Mouse (Mus musculus): ENCODE data around the gene Teddm1a. TPM values are rescaled to one million over a fixed set of nuclear protein-coding genes. Genes with fewer than 3 reads are reported as not detected.

Teddm1a gene
- total RNA-seq, 2 experiments from 2014 or later: not detected

DNA sequence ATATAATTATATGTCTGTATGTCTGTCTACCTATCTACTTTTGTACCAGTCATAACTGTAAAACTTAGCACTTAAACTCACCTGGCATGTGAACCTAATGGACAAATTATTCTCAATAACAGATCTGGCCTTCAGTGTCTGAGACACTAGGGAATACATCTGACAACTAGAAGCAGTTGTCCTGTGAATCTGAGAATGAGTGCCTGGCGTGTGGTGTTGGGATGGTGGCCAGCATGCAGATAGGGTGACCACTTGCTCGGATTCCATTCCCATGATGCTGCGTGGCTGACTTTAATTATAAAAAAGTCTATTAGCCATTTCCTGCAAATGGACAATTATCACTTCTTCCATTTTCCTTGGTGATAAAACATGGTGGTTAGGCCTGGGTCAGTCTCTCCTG lies 14.3 kb downstream of the Teddm1a start:
- DNase-seq: no peak

DNA sequence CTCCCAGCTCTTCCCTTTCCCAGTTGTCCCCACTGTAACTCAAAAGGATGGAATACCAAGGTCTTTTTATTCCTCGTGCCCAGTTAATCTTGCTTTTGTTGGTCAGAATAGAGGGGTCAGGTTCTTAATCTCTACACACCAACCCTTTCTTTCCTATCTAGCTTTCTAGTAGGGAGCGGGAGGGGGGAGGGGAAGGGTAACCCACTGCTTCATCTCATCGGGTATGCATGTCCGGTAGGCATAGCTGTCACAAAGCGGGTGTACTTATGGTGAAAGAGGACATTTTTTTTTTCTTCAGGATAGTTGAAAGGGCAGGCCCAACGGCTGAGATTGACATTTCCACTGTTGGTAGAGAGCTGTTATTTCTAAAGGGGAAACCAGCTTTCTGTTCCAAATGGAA lies 16.7 kb downstream of the Teddm1a start:
- DNase-seq: no peak

DNA sequence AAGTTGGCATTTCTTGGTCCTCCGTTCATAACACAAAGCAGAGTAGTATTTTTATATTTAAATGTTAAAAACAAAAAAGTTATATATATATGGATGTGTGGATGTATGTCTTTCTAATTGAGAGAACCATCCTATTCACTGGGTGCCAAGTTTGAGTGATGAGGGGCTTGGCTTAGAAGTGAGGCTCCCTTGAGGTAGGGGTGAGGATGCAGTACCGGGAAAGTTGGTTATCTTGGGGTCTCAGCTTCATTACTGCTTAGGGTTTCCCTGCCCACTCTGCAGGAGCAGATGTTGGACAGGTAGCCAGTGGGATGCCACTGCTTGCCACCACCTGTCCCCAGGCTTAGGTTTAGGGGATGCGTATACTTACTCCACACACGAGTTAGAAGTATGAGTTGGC lies 17.2 kb downstream of the Teddm1a start:
- DNase-seq: no peak

DNA sequence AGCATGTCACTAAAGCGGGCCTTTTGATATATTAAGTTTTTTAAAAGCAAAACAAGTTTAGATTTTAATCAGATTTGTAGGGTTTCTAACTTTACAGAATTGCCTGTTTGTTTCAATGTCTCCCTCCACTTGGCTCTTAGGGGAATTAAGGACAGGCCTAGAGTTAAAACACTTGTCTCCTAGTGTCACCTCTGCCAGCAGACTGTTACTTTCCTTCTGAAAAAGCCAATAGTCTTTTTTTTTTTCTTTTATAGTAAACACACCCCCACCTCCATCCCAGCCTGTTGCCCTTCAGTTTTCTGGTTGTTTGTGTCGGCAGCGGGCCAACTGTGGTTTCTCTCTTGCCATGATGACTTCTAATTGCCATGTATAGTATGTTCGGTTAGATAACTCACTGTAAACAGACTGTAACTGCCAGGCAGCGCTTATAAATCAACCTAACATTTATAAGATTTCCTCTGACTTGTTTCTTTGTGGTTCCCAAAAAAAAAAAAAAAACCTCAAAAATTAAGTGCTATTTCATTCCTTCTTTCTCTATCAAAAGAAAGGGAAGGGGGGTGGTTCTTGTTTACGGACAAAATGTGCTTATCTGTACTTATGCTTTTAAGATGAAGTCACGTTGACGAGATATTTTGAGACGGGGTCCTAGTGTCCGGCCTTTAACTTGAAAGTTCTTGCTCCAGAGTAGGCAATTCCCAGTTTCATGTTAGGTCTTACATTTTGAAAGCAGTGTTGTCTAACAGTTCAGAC lies 17.8 kb downstream of the Teddm1a start:
- no peak for DNase-seq

DNA sequence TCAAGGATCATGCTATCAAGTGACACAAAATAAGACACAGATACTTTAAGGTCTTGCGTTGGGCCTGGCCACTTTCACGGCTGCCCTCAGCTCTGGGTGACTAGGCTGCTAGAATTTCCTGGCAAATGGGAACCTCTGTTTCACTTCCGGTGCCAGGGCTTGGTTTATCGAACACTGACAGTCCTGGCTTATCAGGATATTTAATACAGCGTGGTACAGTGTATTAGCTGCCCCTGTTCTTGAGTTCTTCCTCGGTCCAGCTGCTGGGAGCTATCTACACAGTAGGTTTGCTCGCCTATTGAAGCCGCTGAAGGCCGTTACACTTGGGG lies 18.4 kb downstream of the Teddm1a start:
- no peak for DNase-seq

DNA sequence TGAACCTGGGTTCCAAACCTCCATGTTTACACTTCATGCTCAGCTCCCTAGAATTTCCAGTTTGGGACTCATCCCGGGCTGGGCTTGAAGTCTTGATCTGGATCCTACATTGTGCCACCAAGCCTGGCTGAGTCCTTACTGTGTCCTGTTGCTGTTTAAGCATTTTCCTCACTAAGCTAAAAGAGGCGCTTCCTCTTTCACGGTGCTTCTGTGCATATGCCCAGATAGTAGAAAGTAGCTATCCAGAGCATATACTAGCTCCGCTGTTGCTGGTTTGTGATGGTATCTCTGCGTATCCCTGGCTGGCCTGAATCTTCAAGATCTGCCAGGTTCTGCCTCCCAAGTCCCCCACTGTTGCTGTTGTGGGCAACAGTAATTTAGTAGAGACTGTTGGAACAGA lies 18.9 kb downstream of the Teddm1a start:
- no peak for DNase-seq

DNA sequence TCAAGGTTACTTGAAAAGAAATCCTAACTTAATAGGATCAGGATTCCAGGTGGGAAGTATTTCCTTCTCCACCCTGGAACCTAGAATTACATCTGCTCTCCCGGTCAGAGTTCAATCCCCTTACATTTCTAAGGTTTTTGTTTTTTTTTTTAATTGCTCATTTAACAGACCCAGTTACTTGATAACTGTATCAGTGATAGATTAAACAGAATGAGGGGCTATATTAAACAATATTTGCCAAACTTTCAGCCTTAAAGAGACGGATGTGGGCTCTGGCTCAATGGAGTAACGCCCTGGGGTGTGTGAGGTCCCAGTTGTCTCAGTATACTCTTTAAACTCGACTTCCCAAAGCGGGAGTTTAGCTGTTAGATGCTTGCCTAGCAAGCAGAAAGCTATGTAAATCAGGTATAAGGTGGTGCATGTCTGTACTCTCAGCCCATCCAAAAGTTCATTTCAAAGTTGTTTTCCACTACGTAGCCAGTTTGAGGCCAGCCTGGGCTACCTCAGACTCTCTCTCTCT lies 19.8 kb downstream of the Teddm1a start:
- DNase-seq: no peak

DNA sequence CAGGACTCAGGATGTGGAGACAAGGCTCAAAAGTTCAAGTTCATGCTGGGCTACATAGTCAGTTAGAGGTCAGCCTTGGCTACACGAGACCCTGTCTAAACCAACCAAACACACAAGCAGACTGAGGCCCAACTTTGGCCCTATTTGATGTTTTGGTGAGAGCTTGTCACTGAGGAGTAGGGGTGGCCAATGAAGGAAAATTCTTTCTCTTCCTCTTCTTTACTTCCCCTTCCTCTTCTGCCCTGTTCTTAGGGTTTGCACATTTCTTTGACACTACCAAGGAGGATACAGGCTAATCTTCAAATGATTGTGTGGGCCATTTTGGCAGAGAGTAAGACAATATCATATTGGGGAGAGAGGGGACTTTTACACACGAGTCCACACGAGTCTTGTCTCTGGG lies 22.3 kb downstream of the Teddm1a start:
- no peak for DNase-seq

DNA sequence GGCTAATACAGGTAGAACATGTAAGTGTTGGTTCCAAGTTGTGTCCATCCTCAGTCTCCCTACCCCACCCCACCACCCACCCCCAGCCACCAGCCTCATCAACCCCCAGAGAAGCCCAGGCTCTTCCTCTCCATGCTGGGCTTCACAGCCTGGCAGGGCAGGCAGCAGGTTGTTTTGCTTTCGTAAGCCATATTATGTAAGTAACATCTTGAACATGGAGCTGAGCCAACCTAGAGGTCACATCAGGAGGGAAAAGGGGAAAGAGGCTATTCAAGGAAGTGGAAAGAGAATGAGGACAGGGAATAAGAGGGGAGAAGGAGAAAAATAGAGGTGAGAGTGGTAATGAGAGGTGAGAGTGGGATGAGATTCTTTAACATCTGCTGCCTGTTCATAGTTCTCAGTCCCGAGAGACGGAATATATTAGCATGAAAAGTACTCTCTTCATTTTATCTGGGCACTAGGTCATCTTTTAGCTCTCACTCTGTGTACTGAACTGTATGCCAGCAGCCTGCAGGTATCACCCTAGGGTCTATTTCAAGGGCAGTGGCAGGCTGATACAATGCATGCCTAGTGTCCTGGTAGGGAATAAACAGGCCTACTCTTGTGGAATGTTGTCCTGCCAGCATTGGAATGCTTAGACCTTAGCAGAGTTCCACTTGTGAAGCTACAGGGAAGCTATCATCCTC lies 27.1 kb downstream of the Teddm1a start:
- no peak for DNase-seq

DNA sequence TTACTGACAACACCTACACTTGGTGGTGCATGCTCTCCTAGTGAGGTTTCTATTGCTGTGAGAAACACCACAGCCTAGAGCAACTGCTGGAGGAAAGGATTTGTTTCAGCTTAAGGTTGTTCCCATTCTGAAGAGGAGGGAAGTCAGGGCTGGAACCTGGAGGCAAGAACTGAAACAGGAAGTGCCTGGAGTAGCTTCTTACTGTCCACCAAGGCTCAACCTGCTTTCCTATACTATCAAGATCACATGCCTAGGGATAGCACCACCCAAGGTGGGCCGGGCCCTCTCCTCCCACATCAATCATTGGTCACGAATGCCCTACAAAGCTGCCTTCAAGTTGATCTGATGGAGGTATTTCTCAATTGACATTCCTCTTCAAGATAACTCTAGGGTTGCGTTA lies 30.1 kb downstream of the Teddm1a start:
- DNase-seq: no peak

DNA sequence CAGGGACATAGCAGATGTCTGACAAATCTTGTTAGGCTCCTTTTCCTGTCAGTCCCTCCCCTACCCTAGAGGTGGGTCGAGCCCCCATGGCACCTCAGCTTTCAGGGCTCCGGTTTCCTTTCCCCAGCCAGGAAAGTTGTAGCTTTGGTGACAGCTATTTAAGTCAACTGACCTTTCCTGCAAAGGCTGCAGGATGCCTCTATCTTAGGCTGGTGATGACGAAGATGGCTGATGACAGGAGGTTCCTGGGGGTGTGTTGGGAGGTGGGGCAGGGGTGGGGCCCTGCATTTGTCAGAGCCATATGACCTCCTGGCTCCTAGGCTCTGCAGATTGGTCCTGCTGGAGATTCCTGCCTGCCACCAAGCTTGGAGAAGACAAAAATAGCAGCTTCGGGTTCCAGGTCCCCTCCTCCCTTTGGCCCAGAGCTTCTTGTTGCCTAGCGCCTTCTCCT lies 31.1 kb downstream of the Teddm1a start:
- peak; percentile 92 for DNase-seq

DNA sequence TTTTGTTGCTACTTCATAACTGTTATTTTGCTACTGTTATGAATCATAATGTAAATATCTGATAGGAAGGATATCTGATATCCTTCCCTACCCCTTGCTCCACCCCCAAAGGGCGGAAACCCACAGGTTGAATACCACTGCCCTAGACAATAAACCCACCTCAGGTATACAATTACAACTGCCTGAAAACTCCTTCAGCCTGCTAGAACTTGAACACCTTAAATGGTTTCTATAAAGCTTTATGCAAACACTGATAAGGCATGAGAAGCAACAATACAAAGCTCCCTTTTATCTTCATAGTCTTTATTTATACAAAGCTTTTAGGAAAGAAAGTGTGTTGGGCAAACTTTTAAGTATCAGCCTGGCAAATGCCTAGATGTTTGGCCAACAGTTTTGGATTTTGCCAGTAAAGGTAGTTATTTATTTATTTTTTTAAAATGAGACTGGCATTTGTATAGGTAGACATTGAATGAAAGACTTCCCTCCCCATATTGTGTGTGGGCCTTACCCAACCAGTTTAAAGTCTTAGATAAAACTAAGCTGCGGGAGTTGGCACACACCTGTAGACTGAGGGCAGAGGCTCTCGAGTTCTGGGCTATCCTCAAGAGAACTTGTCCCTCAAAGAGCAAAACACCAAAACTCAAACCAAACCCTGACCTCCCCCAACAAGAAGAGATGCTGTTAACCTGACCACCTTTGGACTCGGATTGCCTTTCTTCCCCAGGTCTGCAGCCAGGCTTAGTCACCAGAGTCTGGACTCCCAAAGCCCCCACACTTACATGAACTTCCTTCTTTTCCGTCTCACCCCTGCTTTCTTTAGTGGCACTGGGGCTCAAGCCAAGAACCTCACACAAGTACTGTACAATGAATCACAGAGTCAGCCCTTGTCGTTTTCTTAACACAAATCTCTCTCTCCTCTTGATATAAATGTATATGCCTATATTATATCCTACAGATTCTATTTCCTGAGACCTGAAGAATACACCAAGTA lies 33.1 kb downstream of the Teddm1a start:
- no peak for DNase-seq

DNA sequence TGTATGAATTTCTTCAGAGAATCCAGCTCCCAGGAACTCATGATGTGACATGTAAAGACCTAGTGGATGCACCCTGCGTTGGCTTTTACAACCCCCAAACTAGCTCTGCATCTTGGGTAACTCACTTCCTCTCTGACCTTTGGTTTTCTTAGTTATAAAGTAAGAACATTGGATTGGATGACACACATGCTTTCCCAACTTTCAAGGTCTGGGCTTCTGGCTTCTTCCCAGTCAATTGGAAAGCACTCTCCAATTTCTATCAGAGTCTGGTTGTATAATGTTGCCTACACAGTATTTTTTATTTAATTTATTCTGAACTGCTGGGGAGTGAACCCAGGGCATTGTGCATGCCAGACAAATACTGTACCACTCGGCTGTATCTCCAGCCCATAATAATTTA lies 38.9 kb downstream of the Teddm1a start:
- DNase-seq: no peak

DNA sequence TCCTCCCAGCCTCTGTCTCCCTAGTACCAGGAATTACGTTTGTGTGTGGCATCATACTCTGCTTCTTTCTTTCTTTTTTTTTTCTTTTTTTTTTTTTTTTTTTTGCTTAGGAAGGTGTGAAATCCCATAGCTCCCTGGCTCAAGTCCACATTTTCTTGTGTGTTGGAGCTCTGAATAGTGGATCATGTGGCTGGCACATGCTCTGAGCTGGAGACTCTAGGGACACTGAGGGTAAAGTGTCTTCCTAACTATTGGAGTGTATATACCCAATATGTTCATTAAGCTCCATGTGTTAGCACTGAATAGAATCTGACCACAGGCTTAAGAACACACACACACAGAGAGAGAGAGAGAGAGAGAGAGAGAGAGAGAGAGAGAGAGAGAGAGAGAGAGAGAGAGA lies 42.2 kb downstream of the Teddm1a start:
- DNase-seq: no peak

DNA sequence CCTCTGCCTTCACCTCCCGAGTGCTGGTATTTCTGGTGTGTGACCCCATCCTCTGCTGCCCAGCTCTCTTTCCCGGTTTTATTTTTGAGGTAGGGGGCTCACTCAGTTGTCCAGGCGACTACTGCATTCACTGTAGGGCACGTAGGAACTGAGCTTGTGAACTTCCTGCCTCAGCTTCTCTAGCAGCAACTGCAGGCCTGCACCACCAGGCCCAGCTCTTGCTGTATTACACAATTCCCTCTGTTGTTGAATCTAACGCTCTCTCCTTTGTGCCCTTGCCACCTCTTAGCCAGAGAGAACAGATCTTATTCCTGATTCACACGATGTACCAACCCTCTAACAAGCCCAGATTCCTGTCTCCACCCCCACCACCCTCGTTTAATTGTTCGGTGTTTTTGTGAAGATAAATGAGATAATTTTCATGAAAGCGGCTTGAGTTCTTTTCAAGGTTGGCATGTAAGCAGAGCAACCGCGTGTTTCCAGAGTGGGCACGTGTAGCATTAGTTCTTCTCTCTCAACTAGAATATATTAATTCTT lies 44.4 kb downstream of the Teddm1a start:
- no peak for DNase-seq

DNA sequence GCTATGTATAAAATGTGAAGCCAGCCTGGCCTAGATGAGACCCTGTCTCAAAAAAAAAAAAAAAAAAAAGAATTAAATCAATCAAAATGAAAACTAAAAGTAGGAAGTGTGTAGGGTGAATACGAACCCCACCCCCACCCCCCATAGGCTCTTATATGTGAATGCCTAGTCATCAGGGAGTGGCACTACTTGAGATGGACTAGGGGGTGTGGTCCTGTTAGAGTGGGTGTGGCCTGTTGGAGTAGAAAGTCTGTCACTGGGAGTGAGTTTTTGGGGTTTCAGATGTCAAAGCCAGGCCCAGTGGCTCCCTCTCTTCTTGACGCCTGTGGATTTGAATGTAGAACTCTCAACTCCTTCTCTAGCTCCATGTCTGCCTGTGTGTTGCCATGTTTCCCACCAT lies 45.5 kb downstream of the Teddm1a start:
- DNase-seq: no peak

DNA sequence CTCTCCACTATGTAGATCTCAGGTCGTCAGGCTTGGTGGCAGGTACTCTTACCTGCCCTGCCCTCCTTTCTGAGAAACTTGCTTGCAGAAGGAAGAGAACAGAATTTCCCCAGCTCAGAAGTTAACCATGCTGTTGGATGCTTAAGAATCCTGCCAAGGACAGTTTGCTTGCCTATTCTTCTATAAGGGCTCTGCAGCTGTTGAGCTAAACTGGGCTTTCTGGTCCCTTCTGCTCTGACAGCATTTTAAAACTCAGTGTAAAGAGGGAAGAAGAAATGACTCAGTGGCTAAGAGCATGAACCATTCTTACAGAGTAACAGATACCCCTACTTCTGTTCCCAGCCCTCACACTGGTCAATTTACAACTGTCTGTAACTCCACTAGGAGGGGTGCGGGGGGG lies 49.4 kb downstream of the Teddm1a start:
- no peak for DNase-seq

Small RNA genes lying within 50 kb of the gene (microRNA-seq; reads per million reads assigned to microRNA genes)
- gene Mir8114 (ENCODE audit: borderline replicate concordance in 2 of 2): 0.74 to 5.6 reads per million in 2 experiments

Other genes starting within 250 kb of the Teddm1a start
- gene Rgs8, start 238.7 kb upstream of the Teddm1a start, total RNA-seq (2021): under 1 TPM in 1 of 2 experiments, not detected in 1; 0.32 TPM
- 1 to 10 TPM; 1.1 to 1.6 TPM for gene Rgs16, start 151.4 kb upstream of the Teddm1a start, total RNA-seq (2021)
- gene Rnasel, start 142.3 kb upstream of the Teddm1a start, total RNA-seq (2021): 1 to 10 TPM; 1.5 to 3.2 TPM
- gene Rgsl1, start 47.6 kb upstream of the Teddm1a start, total RNA-seq (2021): not detected
- gene Teddm1b, start 17.4 kb upstream of the Teddm1a start, total RNA-seq (2021): not detected
- gene Glul, start 8.2 kb downstream of the Teddm1a start, total RNA-seq (2021): 100 to 1,000 TPM; 232 to 471 TPM
- 1 to 10 TPM; 1.6 to 2.3 TPM for gene Teddm2, start 8.5 kb downstream of the Teddm1a start, total RNA-seq (2021)